Mouse (Mus musculus): ENCODE data around the gene Card11.

DNA sequence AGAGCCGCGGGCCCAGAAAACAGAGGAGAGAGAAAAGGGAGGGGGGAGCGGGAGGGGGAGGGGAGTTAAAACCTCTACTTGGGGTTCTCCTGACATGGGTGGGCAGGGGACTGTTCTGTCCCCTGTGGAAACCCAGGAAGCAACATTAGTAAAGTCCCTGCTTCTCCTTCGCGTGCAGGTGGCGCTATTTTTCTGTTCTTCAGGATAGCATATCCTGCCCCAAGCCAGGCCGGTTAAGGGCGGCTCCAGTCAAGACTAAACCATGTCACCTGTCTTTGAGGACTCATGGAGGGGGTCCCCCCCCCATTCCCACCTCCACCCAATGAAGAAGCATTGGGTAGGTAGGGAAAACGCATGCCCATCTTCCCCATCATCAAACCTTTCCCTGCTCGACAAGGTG lies 109.3 kb downstream of the Card11 start:
- peak; percentile 47 for TF ChIP-seq CTCF (IDR thresholded peaks at IDR 0.05; ENCODE audit: low read depth)
- no peak for TF ChIP-seq EP300 (IDR thresholded peaks at IDR 0.05; ENCODE audit: low read depth)
